Mouse (Mus musculus): ENCODE data around the gene Vasp. TPM values are rescaled to one million over a fixed set of nuclear protein-coding genes. Genes with fewer than 3 reads are reported as not detected.
A peak's percentile ranks its signal among the peaks of the same experiment; 100 is the strongest.

The Vasp gene
- polyA plus RNA-seq, 1 experiment from 2014 or later, result 142 TPM

DNA sequence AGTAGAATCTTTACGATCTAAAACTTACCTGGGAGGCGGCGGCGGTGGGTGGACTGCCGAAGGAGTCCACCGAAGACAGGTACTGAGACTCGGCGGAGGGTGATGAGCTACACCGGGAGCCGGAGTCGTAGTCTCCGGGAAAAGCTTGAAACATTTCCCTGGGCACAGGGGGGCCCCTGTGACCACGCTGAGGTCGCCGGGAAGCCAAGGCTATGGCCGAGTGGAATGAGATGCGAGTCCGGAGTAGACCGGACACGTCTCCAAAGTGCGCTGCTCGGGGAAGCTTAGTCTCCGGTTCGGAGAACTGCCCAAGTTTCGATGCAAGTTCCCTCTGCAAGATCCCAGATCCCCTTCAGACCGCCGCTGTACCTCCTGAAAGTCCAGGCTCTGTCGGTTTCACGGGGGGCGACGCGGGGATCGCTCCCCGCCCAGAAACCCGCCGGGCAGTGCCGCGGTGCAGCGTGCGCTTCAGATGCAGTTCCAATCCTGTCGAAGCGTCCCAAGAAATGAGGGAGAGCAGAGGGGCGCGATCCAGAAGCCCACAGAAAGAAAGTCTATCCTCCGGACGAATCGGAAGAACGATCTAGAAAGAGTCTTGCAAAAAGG is 37.8 kb upstream of the Vasp start:
- in situ Hi-C loops (cut with MboI; ENCODE audit: low pct_unique_long_range_greater_than_20kb), result no loop called here
- POLR2A ChIA-PET, result interaction anchor here (0.8 to 1.4 kb wide), 5 partner anchors 13 to 40 kb away, joined by 3 to 5 read pairs (median 3); partner anchors contain the start of gene Ercc1
- H3K27me3 ChIP-seq, result no peaks in the 10 kb centered on the region
- CTCF ChIA-PET, result interaction anchor here (0.8 to 1.9 kb wide), 4 partner anchors 8 to 34 kb away, joined by 3 to 5 read pairs (median 4); no protein-coding TSS in a partner anchor
- no peak for TF ChIP-seq CTCF (IDR thresholded peaks at IDR 0.05)
- DNase-seq (ENCODE audit: low read depth, low spot score) (no peak), ATAC-seq (no peak)

DNA sequence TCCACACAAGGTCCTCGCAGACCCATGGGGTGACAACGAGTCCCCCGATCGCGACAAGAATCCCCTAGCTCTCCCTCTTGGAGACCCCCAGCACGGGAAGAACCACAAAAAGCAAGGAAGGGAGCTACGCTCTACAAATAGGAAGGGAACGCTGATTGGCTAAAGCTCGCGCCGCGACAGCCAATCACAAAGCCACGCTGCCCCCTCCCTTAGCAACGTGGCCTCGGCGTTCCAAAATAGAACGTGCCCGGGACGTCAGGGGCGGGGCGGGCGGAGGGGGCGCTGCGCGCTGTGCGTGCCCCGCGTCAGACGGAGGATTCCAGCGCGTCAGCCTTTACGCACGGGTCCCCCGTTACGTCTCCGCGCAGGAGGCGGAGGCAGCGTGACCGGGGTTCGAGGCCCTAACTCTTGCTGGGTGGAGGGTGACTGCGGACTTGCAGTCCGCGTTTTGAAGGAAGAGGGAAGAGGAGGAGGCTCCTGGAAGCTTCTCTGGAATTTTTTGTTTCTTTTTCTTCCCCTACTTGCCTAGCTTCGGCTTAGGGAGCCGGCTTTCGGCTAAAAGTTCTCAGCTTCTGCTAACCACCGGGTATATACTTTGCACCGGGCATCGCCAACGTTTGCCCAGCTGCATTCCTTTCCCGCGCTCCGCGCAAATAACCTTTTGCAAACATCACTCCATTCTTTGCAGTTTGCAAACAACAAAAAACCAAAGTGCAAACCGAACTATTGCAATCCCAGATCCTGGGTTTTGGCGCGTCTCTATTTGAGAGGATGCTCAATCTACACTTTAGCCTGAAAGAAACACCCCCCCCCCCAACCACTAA is 37.0 kb upstream of the Vasp start:
- in situ Hi-C loops (cut with MboI; ENCODE audit: low pct_unique_long_range_greater_than_20kb), result no loop called here
- CTCF ChIA-PET, result interaction anchor here (0.8 to 1.6 kb wide), 3 partner anchors 8 to 35 kb away, joined by 3 to 5 read pairs (median 4); no protein-coding TSS in a partner anchor
- no peaks in the 10 kb centered on the region for H3K27me3 ChIP-seq
- peak; percentile 29 for ATAC-seq
- no peak for DNase-seq (ENCODE audit: low read depth, low spot score)
- POLR2A ChIA-PET, result interaction anchor here (0.7 to 1.4 kb wide), 6 partner anchors 12 to 79 kb away, joined by 3 to 5 read pairs (median 4); no protein-coding TSS in a partner anchor
- no peak for TF ChIP-seq CTCF (IDR thresholded peaks at IDR 0.05)

DNA sequence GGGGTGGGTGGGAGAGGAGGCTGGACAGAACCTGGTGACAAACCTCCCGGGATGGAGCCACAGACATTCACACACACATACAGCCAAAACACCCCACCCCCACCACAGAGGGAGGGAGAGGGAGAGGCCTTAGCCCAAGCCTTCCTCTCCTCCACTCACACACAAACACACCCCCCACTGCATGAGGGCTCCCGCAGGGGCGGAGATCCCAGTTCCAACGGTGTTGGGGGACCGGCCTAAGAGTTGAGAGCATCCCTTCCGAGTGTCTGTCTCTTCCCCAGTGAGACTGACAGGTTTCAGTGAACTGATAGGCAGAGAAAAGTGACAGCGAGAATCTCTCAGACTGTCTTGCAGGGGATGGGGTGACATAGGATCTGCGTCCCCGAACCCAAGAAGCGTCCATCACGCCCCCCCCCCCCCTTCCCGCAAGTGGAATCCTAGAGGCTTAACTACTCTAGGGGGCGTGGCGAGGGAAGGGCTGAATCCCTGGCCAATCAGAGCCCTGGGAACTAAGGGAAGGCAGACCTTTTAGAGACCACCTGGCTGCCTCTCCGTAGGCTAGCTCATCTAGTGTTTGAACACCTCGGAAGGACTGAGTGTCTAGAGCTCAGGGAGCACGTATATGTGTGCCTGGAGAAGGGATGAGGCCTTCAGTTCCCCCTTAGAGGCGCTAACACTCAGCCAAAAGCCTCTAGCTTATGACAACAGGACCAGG is 36.3 kb upstream of the Vasp start:
- ChIA-PET POLR2A (interaction anchor here (0.7 to 1.4 kb wide), 5 partner anchors 12 to 79 kb away, joined by 3 to 5 read pairs (median 4); no protein-coding TSS in a partner anchor), CTCF (interaction anchor here (1.3 to 1.6 kb wide), 2 partner anchors 30 to 35 kb away, joined by 3 to 5 read pairs; no protein-coding TSS in a partner anchor)
- in situ Hi-C loops (cut with MboI; ENCODE audit: low pct_unique_long_range_greater_than_20kb), result no loop called here
- TF ChIP-seq CTCF (IDR thresholded peaks at IDR 0.05), result no peak
- no peak for DNase-seq (ENCODE audit: low read depth, low spot score)
- H3K27me3 ChIP-seq, result no peaks in the 10 kb centered on the region
- ATAC-seq, result peak; percentile 36

DNA sequence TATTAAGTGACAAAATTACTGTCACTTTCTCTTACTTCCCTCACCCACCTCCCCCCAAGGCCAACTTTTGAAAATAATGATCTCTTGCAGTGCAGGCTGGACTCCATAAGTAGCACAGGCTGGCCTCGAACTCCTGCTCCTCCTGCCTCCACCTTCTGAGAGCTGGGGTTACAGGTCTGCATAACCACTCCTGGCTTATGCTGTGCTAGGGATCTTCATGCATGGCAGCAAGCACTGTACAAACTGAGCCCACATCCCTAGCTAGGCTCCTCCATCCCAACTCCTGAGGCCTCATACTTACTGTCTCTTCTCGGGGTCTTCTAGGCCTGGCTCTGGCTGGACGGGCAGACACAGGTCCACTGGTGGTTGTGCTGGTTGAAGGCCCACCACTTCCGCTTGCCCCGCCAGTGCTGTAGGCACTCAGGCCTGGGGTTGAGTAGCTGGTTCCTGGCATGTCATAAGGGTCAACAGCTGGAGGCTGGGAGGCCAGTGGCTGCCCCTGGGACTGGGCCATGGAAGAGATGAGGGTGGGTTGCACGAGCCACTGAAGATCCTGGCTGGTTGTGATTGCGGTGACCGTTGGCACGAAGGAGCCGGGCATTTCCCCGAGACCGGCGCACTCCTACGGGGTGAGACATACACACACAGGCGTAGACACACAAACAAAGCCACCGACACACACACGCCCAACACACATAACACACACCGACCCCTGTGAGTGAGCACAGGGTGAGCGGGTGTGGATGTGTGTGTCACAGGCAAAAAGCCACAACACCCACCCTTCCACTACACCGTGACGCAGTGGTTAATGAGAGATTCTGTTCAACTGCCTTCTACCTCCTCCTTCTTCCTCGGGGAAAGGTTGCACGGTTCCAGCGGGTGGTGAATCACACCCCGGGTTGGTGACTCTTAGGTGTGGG is 35.5 kb upstream of the Vasp start:
- TF ChIP-seq CTCF (IDR thresholded peaks at IDR 0.05), result no peak
- CTCF ChIA-PET, result interaction anchor here (1.6 kb wide), 1 partner anchor 36 kb away, joined by 8 read pairs; no protein-coding TSS in a partner anchor
- DNase-seq (ENCODE audit: low read depth, low spot score) (no peak), ATAC-seq (no peak)
- in situ Hi-C loops (cut with MboI; ENCODE audit: low pct_unique_long_range_greater_than_20kb), result no loop called here
- no peaks in the 10 kb centered on the region for H3K27me3 ChIP-seq
- POLR2A ChIA-PET, result no interaction called here

DNA sequence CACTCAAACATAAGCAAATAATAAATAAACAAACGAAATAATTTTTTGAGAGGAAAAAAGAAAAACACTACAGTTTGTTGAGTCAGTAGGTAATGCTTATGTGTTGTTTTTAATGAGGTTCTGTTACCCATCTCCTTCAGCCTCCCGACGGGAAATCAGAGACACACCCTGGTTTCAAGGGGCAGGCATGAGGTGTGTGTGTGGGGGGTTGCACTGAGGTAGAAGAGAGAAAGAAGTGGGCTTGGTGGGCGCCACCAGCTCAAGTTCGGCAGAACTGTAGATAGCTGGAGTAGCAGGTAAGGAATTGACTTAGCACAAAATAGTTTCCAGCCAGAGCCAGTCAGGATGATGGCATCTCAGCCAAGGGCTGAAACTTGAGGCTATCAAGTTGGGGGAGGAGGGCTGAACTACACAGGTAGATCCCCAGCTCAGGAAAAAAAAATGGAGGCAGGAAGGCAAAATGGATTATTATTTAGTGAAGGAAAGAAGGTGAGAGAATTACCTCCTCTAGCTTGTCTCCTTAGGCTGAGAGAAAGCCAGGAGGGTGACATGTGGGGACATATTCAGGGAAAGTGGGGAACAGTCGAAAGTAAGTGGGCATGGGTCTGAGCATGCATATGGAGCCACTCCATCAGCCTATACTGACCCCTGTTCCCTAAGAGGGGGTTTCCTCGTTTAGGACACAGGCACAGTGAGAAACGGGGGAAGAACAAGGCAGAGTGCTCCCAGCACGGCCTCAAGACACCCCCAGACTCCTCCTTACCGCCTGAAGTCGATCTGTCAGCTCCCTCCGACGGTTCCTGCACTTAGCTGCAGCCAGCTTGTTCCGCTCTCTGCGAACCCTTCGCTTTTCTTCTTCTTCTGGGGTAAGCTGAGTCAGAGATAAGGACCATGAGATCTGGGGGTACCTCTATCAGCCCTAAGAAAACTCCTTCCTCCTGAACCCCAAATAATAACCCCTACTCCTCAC is 34.5 kb upstream of the Vasp start:
- no peaks in the 10 kb centered on the region for H3K27me3 ChIP-seq
- TF ChIP-seq CTCF (IDR thresholded peaks at IDR 0.05), result no peak
- POLR2A ChIA-PET, result no interaction called here
- no peak for DNase-seq (ENCODE audit: low read depth, low spot score)
- in situ Hi-C loops (cut with MboI; ENCODE audit: low pct_unique_long_range_greater_than_20kb), result no loop called here
- CTCF ChIA-PET, result interaction anchor here (1.6 to 4.0 kb wide), 2 partner anchors 37 kb away, joined by 8 to 24 read pairs; no protein-coding TSS in a partner anchor
- ATAC-seq, result no peak

DNA sequence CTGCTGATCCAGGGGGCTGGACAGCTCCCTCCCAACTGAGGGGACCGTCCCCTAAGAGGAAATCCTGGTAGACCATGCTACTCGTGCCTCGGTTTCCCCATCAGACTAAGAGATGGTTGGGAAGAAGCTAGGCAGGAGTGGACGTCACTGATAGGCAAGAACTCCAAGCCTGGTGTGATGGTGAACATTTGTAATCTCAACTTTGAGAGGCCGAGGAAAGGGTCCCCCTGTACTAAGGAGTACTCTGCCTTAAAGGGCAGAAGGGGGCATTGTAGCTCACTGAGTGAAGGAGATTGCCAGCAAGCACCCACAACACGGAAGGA is 33.8 kb upstream of the Vasp start:
- POLR2A ChIA-PET, result no interaction called here
- no peak for ATAC-seq
- no peak for TF ChIP-seq CTCF (IDR thresholded peaks at IDR 0.05)
- CTCF ChIA-PET, result interaction anchor here (4.0 kb wide), 1 partner anchor 37 kb away, joined by 24 read pairs; no protein-coding TSS in a partner anchor
- in situ Hi-C loops (cut with MboI; ENCODE audit: low pct_unique_long_range_greater_than_20kb), result no loop called here
- DNase-seq (ENCODE audit: low read depth, low spot score), result no peak
- no peaks in the 10 kb centered on the region for H3K27me3 ChIP-seq

DNA sequence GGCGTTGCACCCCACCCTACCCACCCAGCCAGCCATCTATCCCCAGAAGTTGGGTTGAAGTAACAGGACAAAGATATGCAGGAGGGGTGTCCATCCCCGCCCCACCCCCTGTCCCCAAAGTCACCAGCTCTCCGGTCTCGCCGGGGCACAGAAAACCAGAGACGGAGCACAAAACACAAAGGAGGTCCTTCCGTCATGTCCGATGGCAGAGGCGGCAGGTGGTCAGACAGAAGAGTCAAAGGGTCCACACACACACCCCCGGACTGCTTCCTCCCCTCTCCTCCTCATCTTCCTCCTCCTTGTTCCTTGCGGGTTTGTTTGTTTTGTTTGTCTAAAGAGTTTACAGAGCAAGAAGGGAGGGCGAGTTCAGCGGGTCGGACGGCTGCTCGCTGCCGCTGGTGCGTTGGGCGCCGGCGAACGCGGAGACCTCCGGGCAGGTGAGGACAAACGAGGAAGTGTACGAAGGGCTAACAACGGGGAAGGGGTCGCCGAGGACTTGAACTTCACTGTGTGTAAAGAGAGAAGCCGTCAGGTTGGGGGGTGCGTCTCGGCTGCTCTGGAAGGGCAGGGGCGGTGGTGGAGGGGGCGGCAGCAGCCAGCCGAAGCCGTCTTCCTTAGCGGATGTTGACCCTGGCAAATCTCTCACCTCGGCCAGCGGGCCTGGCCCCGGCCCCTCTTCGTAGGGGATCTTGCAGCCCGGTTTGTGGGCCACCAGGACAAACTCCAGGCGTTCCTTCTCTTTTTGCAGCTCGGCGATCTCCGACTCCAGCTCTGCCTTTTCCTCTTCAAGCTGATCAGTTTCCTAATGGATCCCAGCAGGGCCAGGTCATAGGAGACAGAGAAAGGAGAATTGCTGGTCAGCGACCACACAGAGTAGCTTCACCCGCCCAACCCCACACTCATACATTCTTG is 33.1 kb upstream of the Vasp start:
- ATAC-seq (no peak), DNase-seq (ENCODE audit: low read depth, low spot score) (no peak)
- H3K27me3 ChIP-seq, result no peaks in the 10 kb centered on the region
- in situ Hi-C loops (cut with MboI; ENCODE audit: low pct_unique_long_range_greater_than_20kb), result loop anchor here (5.0 kb wide), 1 partner anchor 38 kb away; the partner anchor contains the start of gene Ercc1
- TF ChIP-seq CTCF (IDR thresholded peaks at IDR 0.05), result no peak
- CTCF ChIA-PET, result interaction anchor here (1.0 to 4.0 kb wide), 3 partner anchors 12 to 38 kb away, joined by 3 to 24 read pairs (median 3); no protein-coding TSS in a partner anchor
- POLR2A ChIA-PET, result interaction anchor here (0.6 kb wide), 1 partner anchor 28 kb away, joined by 3 read pairs; no protein-coding TSS in a partner anchor

DNA sequence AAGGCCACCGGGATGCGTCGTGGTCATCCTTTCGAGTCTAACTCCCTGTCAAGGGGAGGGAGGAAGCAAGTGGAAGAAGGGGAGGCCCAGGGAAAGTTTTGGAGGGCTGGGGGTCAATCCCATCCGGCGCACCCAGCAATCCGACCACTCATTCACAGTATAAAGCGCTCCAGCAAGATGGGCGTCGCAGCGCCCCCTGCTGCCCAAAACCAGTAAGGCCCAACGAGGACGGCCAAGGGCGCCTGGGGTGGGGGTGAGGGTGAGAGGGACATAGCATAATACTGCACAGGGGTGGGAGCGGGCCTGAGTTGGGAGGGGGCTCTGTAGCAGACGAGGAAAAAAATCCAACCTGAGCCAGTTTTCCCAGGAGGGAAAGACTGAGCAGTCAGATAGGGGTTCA is 32.2 kb upstream of the Vasp start:
- CTCF ChIA-PET, result interaction anchor here (1.0 to 4.0 kb wide), 3 partner anchors 13 to 39 kb away, joined by 3 to 24 read pairs (median 3); no protein-coding TSS in a partner anchor
- ATAC-seq, result no peak
- H3K27me3 ChIP-seq, result no peaks in the 10 kb centered on the region
- TF ChIP-seq CTCF (IDR thresholded peaks at IDR 0.05), result no peak
- DNase-seq (ENCODE audit: low read depth, low spot score), result no peak
- POLR2A ChIA-PET, result no interaction called here
- in situ Hi-C loops (cut with MboI; ENCODE audit: low pct_unique_long_range_greater_than_20kb), result loop anchor here (5.0 kb wide), 1 partner anchor 39 kb away; the partner anchor contains the start of gene Ercc1
